Mouse (Mus musculus) forebrain, embryonic 14.5 days (tissue): Measurements from ENCODE around the gene Tox3. TPM values are rescaled to one million over a fixed set of nuclear protein-coding genes. Genes with fewer than 3 reads are reported as not detected.

Experiments used
- ATAC-seq: fragments of 200-750 bp; cut with Nextera tagmentation; 2 replicates; pipeline ENCODE4 v1.8.0; 2017; ENCODE audit warnings: mild to moderate bottlenecking, moderate library complexity
- DNase-seq: peaks from one replicate; pipeline ENCODE4 v3.0.0-alpha.2; 2015; ENCODE audit warnings: low spot score
- H3K27ac ChIP-seq: fragments of 300-500 bp; sonication (generic); 2 replicates; pipeline ENCODE4 v1.5.1; 2014; ENCODE audit warnings: low read depth, mild to moderate bottlenecking, control low read depth, low read length, moderate library complexity
- H3K27me3 ChIP-seq: fragments of 300-500 bp; sonication (generic); replicated peaks from 2 replicates; pipeline ENCODE4 v1.6.1; 2014; ENCODE audit warnings: low read length, control low read depth, mixed read lengths; ENCODE audit not compliant: control insufficient read depth, insufficient read depth
- H3K36me3 ChIP-seq: fragments of 300-500 bp; sonication (generic); 2 replicates; pipeline ENCODE4 v1.6.1; 2014; ENCODE audit warnings: low read length, control low read depth; ENCODE audit not compliant: control insufficient read depth, insufficient read depth
- H3K4me1 ChIP-seq: fragments of 300-500 bp; sonication (generic); 2 replicates; pipeline ENCODE4 v1.6.1; 2014; ENCODE audit warnings: antibody characterized with exemption, low read length, control low read depth; ENCODE audit not compliant: control insufficient read depth, insufficient read depth
- H3K4me2 ChIP-seq: fragments of 300-500 bp; sonication (generic); 2 replicates; pipeline ENCODE4 v1.6.1; 2014; ENCODE audit warnings: mild to moderate bottlenecking, control low read depth, low read length
- H3K4me3 ChIP-seq: fragments of 300-500 bp; sonication (generic); 2 replicates; pipeline ENCODE4 v1.5.1; 2014; ENCODE audit warnings: low read depth, low read length, control low read depth
- H3K9ac ChIP-seq: fragments of 300-500 bp; sonication (generic); 2 replicates; pipeline ENCODE4 v1.6.1; 2014; ENCODE audit warnings: mild to moderate bottlenecking, low read length, control low read depth, moderate library complexity
- H3K9me3 ChIP-seq: fragments of 300-500 bp; sonication (generic); replicated peaks from 2 replicates; pipeline ENCODE4 v1.6.1; 2016; ENCODE audit warnings: low read length, control low read depth, mixed read lengths; ENCODE audit not compliant: control insufficient read depth
- WGBS: fragments of 180-500 bp; shearing (Covaris S2); extraction: QIAGEN DNeasy Blood & Tissue Kit; methylation state at CpG from one replicate; pipeline ENCODE4 v1.1.7; 2014; 5-methylcytosine and 5-hydroxymethylcytosine counted together
- polyA plus RNA-seq: library from polyadenylated mRNA; unstranded; fragments of >200 nt; fragmentation: Nextera tagmentation; extraction: Ambion mirVana; gene quantifications from 2 replicates; pipeline ENCODE4 v1.2.1, GENCODE M21; 2014

Tox3 gene
- polyA plus RNA-seq, 1 experiment from 2014 or later: 18.8 TPM

DNA sequence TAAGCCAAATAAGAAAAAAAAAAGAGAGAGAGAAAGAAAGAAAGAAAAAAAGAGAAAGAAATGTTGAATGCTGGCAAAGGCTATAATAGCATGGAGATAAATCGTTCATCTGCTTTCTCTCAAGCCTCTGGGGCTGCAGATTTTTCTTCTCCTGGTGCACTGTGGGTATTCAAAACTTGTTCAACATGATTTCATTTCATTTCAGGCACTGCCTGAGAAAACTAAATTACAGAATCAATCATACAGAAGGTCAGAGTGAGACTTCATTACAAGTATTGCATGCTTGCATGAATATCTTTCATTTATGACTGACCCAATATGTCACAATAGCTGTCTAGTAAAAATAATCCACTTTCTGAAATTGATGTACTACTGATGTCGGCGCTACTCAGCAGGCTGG lies 81.2 kb downstream of the Tox3 start:
- Histone ChIP-seq H3K4me1 (peaks cover 17% of the 10 kb centered on the region), H3K4me2 (no peak overlapping the region), H3K9me3 (no peaks in the 10 kb centered on the region), H3K27me3 (no peaks in the 10 kb centered on the region), H3K4me3 (no peak overlapping the region), H3K9ac (no peak overlapping the region), H3K36me3 (peaks cover 10% of the 10 kb centered on the region), H3K27ac (no peak overlapping the region)
- WGBS: 60% methylated on average over 3 of the region's 3 CpGs
- DNase-seq (peak; percentile 28), ATAC-seq (no peak)

DNA sequence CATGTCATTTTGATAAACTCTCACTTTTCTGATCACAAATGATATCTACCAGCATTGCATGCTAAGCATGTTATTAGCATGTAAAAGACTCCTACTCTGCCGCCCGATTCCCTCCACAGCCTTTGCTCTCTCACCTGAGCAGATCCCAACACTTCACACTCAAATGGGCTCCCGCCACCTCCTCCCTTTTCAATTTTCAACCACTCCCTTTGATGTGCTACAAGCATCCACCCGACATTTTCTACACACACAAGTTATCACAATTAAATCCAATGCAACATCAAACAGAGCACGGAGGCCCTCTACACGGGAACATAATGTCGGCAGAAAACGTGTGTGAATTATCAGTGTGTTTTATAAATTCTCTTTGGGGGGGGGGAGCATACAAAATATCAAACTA lies 81.9 kb downstream of the Tox3 start:
- Histone ChIP-seq H3K27me3 (no peaks in the 10 kb centered on the region), H3K36me3 (peaks cover 10% of the 10 kb centered on the region), H3K4me3 (no peak overlapping the region), H3K9ac (no peak overlapping the region), H3K4me2 (no peak overlapping the region), H3K27ac (no peak overlapping the region; the same call in 1 of the 2 replicates), H3K4me1 (peaks cover 17% of the 10 kb centered on the region), H3K9me3 (no peaks in the 10 kb centered on the region)
- no peak for ATAC-seq
- no peak for DNase-seq
- 66% methylated on average over 8 of the region's 8 CpGs for WGBS

DNA sequence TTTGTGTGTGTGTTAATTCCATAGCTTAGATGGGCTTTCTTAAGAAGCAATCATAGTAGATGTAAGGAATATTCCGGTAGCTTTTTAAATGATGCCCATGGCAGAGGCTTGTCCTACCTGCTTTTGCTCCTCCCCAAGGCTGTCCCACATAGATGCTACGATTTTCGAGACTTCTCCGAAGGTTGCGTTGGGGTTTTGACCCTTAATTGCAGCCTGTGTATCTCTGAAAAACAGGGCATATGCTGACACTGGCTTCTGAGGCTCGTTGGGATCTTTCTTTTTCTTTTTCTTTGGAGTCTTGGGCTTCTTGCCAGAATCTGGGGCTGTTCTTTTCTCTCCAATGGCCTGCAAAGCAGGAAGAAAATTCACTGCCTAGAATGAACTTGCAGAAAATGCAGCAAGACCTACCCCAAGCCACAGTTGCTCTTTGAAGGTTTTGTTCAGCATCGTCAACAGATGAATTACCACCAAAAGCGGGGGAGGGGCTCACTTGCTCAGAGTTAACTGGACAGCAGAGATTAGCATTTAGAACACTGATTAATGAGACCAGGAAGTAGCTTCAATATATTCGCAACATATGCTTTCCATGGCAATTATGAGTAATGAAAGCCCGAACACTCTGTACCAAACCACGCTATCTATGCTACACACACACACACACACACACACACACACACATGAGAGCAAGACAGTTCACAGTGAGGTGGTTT lies 93.8 kb downstream of the Tox3 start:
- ATAC-seq: peak; percentile 83
- H3K27ac ChIP-seq: peak overlapping the region; percentile 40; the same call in 1 of the 2 replicates
- no peaks in the 10 kb centered on the region for H3K27me3 ChIP-seq

DNA sequence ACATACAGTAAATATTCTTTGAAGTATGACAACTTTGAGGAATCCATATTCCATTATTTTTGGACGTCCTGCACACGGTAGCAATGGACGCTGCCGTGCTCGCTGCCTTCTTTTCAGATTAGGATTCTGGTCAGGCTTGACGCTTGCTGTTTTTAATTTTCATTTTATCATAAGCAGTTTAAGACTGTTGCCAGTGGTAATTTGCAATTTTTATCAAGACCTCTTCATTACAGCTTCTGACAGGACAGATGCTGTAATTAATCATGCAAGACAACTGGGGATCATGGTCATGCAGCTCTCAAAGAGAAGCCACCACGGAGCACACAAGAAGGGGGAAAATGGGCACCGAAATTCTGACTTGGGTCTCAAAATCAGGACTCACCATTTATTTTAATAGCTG lies 101.8 kb downstream of the Tox3 start:
- no peaks in the 10 kb centered on the region for H3K27me3 ChIP-seq
- peaks cover 29% of the 10 kb centered on the region for H3K4me1 ChIP-seq
- no peaks in the 10 kb centered on the region for H3K9me3 ChIP-seq
- peaks cover 32% of the 10 kb centered on the region for H3K36me3 ChIP-seq
- no peak overlapping the region for H3K4me3 ChIP-seq
- H3K9ac ChIP-seq: no peak overlapping the region
- H3K4me2 ChIP-seq: no peak overlapping the region
- WGBS: 80% methylated on average over 8 of the region's 8 CpGs
- H3K27ac ChIP-seq: no peak overlapping the region
- ATAC-seq (no peak), DNase-seq (peak; percentile 25)

More for the DNA sequence above, 93.8 kb downstream of the Tox3 start:
- Histone ChIP-seq H3K36me3 (peaks cover 46% of the 10 kb centered on the region), H3K4me2 (peak overlapping the region; percentile 9), H3K4me3 (no peak overlapping the region), H3K4me1 (peaks cover 24% of the 10 kb centered on the region), H3K9me3 (no peaks in the 10 kb centered on the region), H3K9ac (no peak overlapping the region)
- WGBS: 9% methylated on average over 11 of the region's 11 CpGs
- peak; percentile 91 for DNase-seq

DNA sequence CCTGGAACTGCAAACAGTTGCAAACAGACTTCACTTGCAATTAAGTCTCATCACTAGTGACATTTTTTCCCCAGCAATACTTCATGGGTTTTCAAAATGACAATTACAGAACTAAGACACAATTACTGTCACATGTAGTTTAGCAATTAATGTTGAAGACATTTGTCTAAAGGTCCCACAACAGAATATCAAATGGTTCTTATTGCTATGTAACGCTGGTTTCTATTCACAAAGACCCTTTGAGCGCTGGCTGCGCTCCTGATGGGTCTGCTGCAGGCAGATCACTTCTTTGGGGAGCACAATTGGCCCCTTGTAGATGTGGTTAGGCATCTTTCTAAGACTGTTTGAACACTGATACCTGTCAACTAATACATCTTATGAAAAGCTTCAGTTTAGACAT lies 102.3 kb downstream of the Tox3 start:
- ATAC-seq: no peak
- Histone ChIP-seq H3K9ac (no peak overlapping the region), H3K4me1 (peaks cover 29% of the 10 kb centered on the region), H3K27me3 (no peaks in the 10 kb centered on the region), H3K4me3 (no peak overlapping the region), H3K9me3 (no peaks in the 10 kb centered on the region), H3K27ac (no peak overlapping the region), H3K4me2 (no peak overlapping the region), H3K36me3 (peaks cover 28% of the 10 kb centered on the region)
- DNase-seq: peak; percentile 75
- 12% methylated on average over 3 of the region's 3 CpGs for WGBS

DNA sequence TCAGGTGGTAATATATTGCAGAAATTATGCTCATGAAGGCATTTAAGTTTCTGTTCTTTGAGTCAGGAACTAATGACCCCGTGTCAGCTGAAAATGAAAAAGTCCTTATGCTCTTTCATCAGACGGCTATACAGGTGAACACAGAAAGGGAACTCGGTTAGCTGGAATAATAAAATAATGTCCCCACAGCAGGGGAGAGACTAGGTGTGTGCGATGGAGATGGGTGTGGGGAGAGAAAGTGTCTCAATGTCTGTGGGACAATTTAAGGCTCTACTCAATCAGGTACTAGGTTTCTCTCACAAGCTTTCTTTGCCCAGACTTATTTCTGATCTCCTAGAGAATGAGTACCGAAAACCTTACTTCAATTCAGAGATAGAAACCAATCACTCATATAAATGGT lies 103.0 kb downstream of the Tox3 start:
- H3K27me3 ChIP-seq: no peaks in the 10 kb centered on the region
- H3K4me2 ChIP-seq: peak overlapping the region; percentile 28
- H3K9me3 ChIP-seq: no peaks in the 10 kb centered on the region
- ATAC-seq (peak; percentile 18; the same call in 1 of the 2 replicates), DNase-seq (no peak)
- H3K36me3 ChIP-seq: peaks cover 21% of the 10 kb centered on the region
- H3K4me1 ChIP-seq: peaks cover 29% of the 10 kb centered on the region
- H3K27ac ChIP-seq: peak overlapping the region; percentile 68
- H3K9ac ChIP-seq: no peak overlapping the region
- WGBS: 28% methylated on average over 5 of the region's 5 CpGs
- no peak overlapping the region for H3K4me3 ChIP-seq

DNA sequence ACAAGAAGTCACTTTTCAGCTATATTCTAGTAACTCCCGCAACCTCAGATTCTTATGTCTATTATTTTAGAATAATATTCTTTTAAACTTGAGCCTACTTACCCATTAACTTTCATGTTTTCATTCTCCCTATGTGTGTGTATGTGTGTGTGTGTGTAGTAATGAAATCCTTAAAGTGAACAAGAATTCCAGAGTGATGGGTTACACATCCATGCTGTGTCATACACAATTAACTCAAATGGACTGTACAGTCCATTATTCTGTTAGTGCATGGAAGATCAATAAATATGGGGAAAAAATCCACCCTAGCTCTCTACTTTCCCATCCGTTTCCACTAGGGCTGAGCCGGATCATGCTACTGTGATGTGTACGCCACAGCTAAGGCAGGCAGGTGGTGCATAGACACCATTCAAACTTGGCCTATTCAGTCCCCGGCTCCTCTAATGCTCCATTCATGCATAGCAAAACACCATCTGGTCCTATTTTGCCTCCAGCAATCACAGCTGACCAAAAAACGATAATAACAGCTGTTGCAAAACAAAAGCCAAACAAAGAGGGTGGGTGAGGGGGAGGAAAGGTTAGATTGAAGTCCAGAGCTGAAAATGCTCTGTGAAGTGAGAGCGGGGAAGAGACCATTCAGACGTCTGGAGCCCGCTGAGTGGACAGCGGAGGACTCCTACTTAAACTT lies 103.5 kb downstream of the Tox3 start:
- no peaks in the 10 kb centered on the region for H3K27me3 ChIP-seq

DNA sequence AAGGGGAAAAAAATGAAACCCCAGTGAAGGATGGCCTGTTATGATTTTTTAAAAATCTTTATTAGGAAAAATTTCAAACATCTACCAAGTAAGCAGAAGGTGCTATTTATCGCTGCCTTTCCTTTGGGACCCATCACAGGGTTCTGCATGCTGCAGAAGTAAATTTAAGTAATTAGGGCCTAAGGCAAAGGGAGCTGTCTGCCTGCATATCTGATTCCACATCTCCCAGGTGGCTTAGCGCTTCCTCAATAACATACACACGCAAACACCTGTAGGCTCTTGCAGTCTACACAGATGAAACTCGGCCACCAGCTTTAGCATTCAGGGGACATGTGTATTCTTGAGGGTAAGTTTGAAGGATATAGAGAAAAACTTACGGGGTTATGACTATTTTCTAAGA lies 104.2 kb downstream of the Tox3 start:
- H3K36me3 ChIP-seq: peaks cover 13% of the 10 kb centered on the region
- H3K4me1 ChIP-seq: peaks cover 29% of the 10 kb centered on the region
- 82% methylated on average over 5 of the region's 5 CpGs for WGBS
- no peak overlapping the region for H3K4me2 ChIP-seq
- ATAC-seq (no peak), DNase-seq (no peak)
- H3K27ac ChIP-seq: peak overlapping the region; percentile 39; the same call in 1 of the 2 replicates
- H3K4me3 ChIP-seq: no peak overlapping the region
- H3K9ac ChIP-seq: no peak overlapping the region
- H3K9me3 ChIP-seq: no peaks in the 10 kb centered on the region
- H3K27me3 ChIP-seq: no peaks in the 10 kb centered on the region

More for the DNA sequence above, 103.5 kb downstream of the Tox3 start:
- DNase-seq: peak; percentile 94
- peak overlapping the region; percentile 68 for H3K27ac ChIP-seq
- no peak overlapping the region for H3K9ac ChIP-seq
- 12% methylated on average over 10 of the region's 10 CpGs for WGBS
- peaks cover 19% of the 10 kb centered on the region for H3K36me3 ChIP-seq
- no peak overlapping the region for H3K4me3 ChIP-seq
- H3K4me1 ChIP-seq: peaks cover 29% of the 10 kb centered on the region
- H3K4me2 ChIP-seq: peak overlapping the region; percentile 28
- ATAC-seq: peak; percentile 96
- H3K9me3 ChIP-seq: no peaks in the 10 kb centered on the region

DNA sequence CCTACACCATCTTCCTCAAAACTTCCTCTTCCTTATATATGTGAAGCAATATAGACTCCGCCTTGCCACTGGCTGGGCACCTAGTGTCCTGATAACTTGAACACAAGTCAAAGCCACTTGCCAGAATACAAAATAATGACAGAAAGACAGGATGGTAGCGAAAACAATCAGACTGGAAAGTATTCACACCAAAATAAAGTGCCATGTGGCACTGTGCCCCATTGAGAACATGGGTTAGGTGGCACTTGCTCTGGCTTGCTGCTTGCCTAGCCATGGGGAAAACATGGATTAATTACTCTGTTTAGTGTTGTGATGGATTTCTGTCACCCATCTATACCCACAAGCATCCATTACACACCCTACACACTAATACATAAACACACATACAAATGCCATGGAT lies 105.8 kb downstream of the Tox3 start:
- 66% methylated on average over 2 of the region's 2 CpGs for WGBS
- Histone ChIP-seq H3K4me1 (peaks cover 29% of the 10 kb centered on the region), H3K4me2 (no peak overlapping the region), H3K27ac (no peak overlapping the region), H3K27me3 (no peaks in the 10 kb centered on the region), H3K9ac (no peak overlapping the region), H3K36me3 (no peaks in the 10 kb centered on the region), H3K9me3 (no peaks in the 10 kb centered on the region), H3K4me3 (no peak overlapping the region)
- ATAC-seq (no peak), DNase-seq (peak; percentile 56)
